Mouse (Mus musculus) CD8-positive naive resting alpha-beta T cell, adult 57 days (primary cell): Measurements from ENCODE around the gene Tmc5. TPM values are rescaled to one million over a fixed set of nuclear protein-coding genes. Genes with fewer than 3 reads are reported as not detected.

ENCODE experiments used
- total RNA-seq: library from RNA; stranded (reverse); gene quantifications from one replicate; pipeline ENCODE4 v1.2.4, GENCODE M21; 2023

Gene Tmc5
- not detected for total RNA-seq

DNA sequence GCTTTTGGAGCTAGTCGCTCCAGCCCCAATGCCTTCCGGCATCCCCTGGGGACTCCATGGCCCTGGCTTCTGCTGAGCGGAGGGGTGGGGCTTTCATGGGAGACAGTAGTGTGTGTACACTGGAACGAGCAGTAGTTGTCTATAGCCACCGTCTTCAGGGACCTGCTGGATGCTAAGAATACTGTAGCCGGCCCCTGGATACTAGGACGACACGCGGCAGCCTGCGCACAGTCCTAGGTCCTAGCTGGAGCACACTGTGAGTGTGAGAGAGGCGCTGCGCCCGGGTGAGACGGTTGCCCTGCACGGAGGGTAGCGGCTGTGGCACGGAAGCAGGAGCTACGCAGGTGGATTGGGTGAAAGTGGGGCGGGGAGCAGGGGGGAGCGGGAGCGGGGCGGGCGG, at the start of gene Tmc5:
Tmc5 (plus strand) TSS at position 97 of the 400 bp plus-strand sequence.

DNA sequence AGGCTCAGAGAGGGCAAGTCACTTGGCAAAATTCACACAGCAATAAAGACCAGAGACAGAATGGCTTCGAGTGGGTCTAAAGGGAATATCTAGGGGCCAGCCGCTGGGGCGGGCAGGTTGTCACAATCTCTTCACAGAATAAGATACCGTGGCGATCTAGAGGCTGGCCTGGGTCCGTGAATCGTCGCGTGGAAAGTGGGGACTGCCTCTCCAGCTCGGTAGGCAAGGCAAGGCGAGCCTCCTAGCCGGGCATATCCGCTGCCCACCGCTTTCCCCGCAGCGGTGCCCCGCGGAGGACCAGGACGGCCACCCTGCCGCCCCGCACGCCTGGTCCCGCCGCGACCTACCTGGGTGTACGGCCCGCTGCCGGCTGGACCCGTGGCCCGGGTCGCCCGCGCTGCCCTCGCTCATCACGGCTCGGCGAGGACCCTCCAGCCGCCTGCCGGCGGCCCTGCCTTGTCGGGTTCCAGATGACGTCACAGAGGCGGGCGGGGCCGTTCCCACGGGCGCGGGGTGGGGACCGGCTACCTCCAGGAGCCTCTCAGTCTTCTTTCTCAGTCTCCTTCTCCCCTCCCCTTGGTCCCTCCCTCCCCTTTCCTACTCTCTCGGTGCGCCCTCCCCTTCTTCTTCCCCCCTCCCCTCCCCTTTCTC, 12.7 kb upstream of the Tmc5 start, which contains the start of gene Tmc7:
Tmc7 (minus strand) TSS at position 480 of the 651 bp plus-strand sequence.

DNA sequence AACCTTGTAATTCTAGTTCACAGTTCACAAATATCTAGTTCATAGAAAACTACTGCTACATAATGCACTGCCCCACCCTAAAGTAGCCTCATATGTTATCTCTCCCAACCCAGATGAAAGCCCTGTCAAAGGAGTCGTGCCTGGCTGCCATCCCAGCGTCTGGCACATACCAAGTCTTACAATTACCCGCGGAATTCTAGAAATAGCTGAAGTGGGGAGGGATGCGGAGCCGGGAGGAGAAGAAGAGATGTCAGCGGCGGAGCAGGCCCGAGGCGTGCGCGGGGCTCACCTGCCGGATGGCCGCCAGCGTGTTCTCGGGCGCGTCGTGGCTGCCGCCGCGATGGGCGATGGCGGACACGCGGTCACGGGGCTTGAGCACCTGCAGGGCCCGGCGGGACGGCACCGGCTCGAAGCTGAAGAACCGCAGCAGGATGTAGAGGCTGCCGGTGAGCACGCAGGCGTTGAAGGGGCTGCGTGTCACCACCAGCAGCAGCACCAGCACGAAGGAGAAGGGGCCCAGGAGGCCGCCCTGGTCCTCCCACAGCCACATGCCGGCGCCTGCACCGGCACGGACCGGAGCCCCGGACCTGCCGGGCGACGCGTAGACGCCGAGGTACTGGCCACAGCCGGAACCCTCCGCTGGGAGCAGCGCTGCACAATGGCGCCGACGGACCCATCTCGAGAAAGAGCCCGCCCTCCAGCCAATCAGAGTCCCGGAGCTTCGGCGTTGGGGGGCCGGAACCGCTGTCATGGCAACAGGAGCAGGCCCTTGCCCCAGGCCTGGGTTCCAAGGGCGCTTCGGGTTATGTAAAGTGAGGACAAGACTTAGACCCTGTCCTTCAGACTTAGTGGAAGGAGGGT, 108.2 kb downstream of the Tmc5 start, which contains the start of gene Gde1:
Gde1 (minus strand) TSS at position 678 of the 861 bp plus-strand sequence.

DNA sequence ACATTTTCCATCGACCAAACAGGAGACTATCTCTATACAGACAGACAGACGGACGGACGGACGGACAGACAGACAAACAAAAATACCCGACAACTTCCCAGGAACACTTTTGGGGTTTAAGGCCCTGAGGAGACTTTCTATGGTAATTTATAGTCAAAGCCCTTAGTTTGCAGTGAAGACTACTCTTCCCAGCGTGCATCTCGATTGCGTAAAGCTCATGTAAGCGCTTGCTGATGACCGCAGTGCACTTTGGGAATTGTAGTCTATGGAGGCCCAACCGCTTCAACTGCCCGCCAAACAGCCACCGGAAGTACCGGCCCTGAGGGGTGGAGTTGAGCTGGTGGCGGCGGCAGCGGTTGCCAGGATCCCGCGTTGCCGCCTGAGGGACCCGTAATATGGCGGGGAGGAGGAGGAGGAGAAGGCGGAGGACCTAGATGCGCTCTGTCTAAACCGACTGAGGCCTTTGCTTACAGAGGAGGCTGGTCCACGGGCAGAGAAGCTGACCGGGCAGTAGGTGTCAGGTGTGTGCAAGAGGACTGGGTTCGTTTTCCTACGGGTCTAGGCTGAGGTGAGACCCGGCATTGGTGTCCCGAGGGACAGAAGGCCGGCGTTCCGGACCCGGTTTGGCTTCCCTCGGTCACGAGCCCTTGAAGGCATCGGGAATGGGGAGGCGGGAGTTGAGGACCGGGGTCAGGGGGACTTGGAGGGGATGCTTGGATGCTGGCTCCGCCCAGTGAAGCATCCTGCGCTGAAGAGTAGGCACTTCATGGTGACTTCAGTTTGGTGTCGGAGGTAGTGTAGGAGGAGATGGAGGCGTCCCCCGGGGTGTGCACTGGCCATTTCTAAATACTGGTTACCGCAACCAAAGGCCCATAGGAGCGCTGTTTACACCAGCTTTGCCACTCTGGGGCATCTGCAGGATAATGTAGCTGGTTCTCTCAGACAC, 115.4 kb downstream of the Tmc5 start, which contains the start of gene Ccp110:
Ccp110 (plus strand) TSS at position 325 of the 946 bp plus-strand sequence.

Other genes with a start within 250 kb of the Tmc5 start
- gene Syt17, start 149.1 kb upstream of the Tmc5 start, total RNA-seq: not detected
- gene Itpripl2, start 105.3 kb upstream of the Tmc5 start, total RNA-seq: 0.46 TPM
- 8.5 TPM for gene Coq7, start 63.9 kb upstream of the Tmc5 start, total RNA-seq
- not detected for gene Tmc7, start 12.6 kb upstream of the Tmc5 start, total RNA-seq
- 25.6 TPM for gene Gde1, start 108.5 kb downstream of the Tmc5 start, total RNA-seq
- gene Ccp110, start 115.3 kb downstream of the Tmc5 start, total RNA-seq: 6.8 TPM
- gene Vps35l, start 142.9 kb downstream of the Tmc5 start, total RNA-seq: 81.7 TPM